ENCODE assay signal across 7 mouse cellular contexts in genomic region chr13:75877907-75878306, GRCm38 (mm10). TPM values are rescaled to one million over a fixed set of nuclear protein-coding genes. Genes with fewer than 3 reads are reported as not detected.
DNase-seq lines count a peak whose midpoint lies in the region; ATAC-seq and TF ChIP-seq lines count a peak whose summit lies in the region.

No protein-coding gene starts in this region.

- H3K4me1 ChIP-seq in liver, adult 2 months (ENCODE audit: control insufficient read depth, insufficient read depth, low read length) = no peaks in the 10 kb centered on the region
- 0 out of 2 replicates have a peak, but pooled peaks cover 4% of the 10 kb centered on the region for H3K4me1 ChIP-seq in liver, embryonic 12.5 days
- H3K4me1 ChIP-seq in MEL (ENCODE audit: control insufficient read depth in 1 of 2, insufficient read depth in 2 of 2, low read length in 2 of 2) = no peaks in the 10 kb centered on the region
- peaks cover 4% of the 10 kb centered on the region; the same call in 1 of the 2 replicates for H3K4me1 ChIP-seq in forebrain, embryonic 16.5 days (replicated peaks; ENCODE audit: control insufficient read depth, insufficient read depth, low read length)

- no peak for TF ChIP-seq POLR2A in liver, adult 2 months (IDR thresholded peaks at IDR 0.05; ENCODE audit: extremely low read depth, insufficient read depth, low read length)
- TF ChIP-seq POLR2A in MEL (IDR thresholded peaks at IDR 0.05; ENCODE audit: control insufficient read depth in 1 of 2, insufficient read depth in 1 of 2, low read depth in 1 of 2, low read length in 2 of 2, poor library complexity in 1 of 2) = no peak
- TF ChIP-seq POLR2A in brain, embryonic 14.5 days (IDR thresholded peaks at IDR 0.05; ENCODE audit: borderline replicate concordance, extremely low read depth, insufficient read depth, insufficient read length, poor library complexity, severe bottlenecking) = no peak

- no peak overlapping the region for H3K4me2 ChIP-seq in liver, embryonic 12.5 days
- no peak overlapping the region for H3K4me2 ChIP-seq in forebrain, embryonic 16.5 days (ENCODE audit: low read length)

- no peak overlapping the region for H3K9ac ChIP-seq in liver, adult 2 months (ENCODE audit: low read depth, low read length)
- no peak overlapping the region for H3K9ac ChIP-seq in liver, embryonic 12.5 days
- no peak overlapping the region for H3K9ac ChIP-seq in MEL (ENCODE audit: control insufficient read depth, low read depth, low read length, poor library complexity, severe bottlenecking)
- H3K9ac ChIP-seq in forebrain, embryonic 16.5 days (replicated peaks; ENCODE audit: low read depth, low read length) = no peak overlapping the region

- TF ChIP-seq RAD21 in MEL (IDR thresholded peaks at IDR 0.05; ENCODE audit: low read depth, low read length) = peak; percentile 90

- TF ChIP-seq EP300 in MEL (IDR thresholded peaks at IDR 0.05; ENCODE audit: low read depth in 1 of 2, low read length in 2 of 2) = no peak

- peak; percentile 57 for DNase-seq in liver, adult 2 months (ENCODE audit: extremely low read depth, low read depth, low spot score)
- peak; percentile 74 for DNase-seq in MEL (ENCODE audit: low read depth, low spot score)
- DNase-seq in brain, embryonic 14.5 days (ENCODE audit: low read depth) = peak; percentile 83
- peak; percentile 79 to 83 for DNase-seq in left cerebral cortex, postnatal 14 days (ENCODE audit: low spot score in 2 of 2)
- peak; percentile 86 for DNase-seq in retina, embryonic 14.5 days (ENCODE audit: low spot score)

- H3K9me3 ChIP-seq in liver, embryonic 12.5 days (replicated peaks) = no peaks in the 10 kb centered on the region
- H3K9me3 ChIP-seq in MEL (replicated peaks; ENCODE audit: insufficient read depth, low read length) = no peaks in the 10 kb centered on the region
- H3K9me3 ChIP-seq in forebrain, embryonic 16.5 days (ENCODE audit: control insufficient read depth, low read length) = no peaks in the 10 kb centered on the region

- intact Hi-C loops in left cerebral cortex, postnatal 14 days (cut with DNase I) = loop anchor here (2.0 to 5.0 kb wide), 2 partner anchors 81 to 651 kb away; no protein-coding TSS in a partner anchor

- no peak overlapping the region for H3K27ac ChIP-seq in liver, adult 2 months (replicated peaks; ENCODE audit: insufficient read depth, low read depth, low read length)
- H3K27ac ChIP-seq in liver, embryonic 12.5 days = no peak overlapping the region
- H3K27ac ChIP-seq in MEL (ENCODE audit: control insufficient read depth, low read depth, low read length) = no peak overlapping the region
- H3K27ac ChIP-seq in forebrain, embryonic 16.5 days (ENCODE audit: low read length) = no peak overlapping the region

- TF ChIP-seq CTCF in liver, adult 2 months (IDR thresholded peaks at IDR 0.05; ENCODE audit: low read depth, low read length) = peak; percentile 65
- peak; percentile 28 to 84 (median 53); a peak in 5 of 6 replicates for TF ChIP-seq CTCF in MEL (IDR thresholded peaks at IDR 0.05 in 2 of 3, conservative IDR thresholded peaks at IDR 0.05 in 1 of 3; ENCODE audit: control insufficient read depth in 1 of 3, insufficient read depth in 1 of 3, low read depth in 2 of 3, low read length in 3 of 3, poor library complexity in 1 of 3, severe bottlenecking in 1 of 3)
- TF ChIP-seq CTCF in brain, embryonic 14.5 days (IDR thresholded peaks at IDR 0.05; ENCODE audit: borderline replicate concordance, extremely low read depth, insufficient read depth, insufficient read length) = peak; percentile 63; the same call in 1 of the 2 replicates

- peaks cover 4% of the 10 kb centered on the region for H3K36me3 ChIP-seq in liver, adult 2 months (ENCODE audit: control insufficient read depth, insufficient read depth, low read length)
- H3K36me3 ChIP-seq in liver, embryonic 12.5 days = peaks cover 6% of the 10 kb centered on the region
- H3K36me3 ChIP-seq in MEL (ENCODE audit: control insufficient read depth in 1 of 2, insufficient read depth in 2 of 2, low read length in 2 of 2) = no peaks in the 10 kb centered on the region; a peak in 1 of 4 replicates
- H3K36me3 ChIP-seq in forebrain, embryonic 16.5 days (ENCODE audit: control insufficient read depth, insufficient read depth) = no peaks in the 10 kb centered on the region

- no peaks in the 10 kb centered on the region for H3K79me2 ChIP-seq in liver, adult 2 months (ENCODE audit: control insufficient read depth, insufficient read depth, low read length)
- H3K79me2 ChIP-seq in MEL (ENCODE audit: control insufficient read depth, insufficient read depth, low read length, poor library complexity) = no peaks in the 10 kb centered on the region

- H3K4me3 ChIP-seq in liver, adult 2 months (ENCODE audit: insufficient read depth, low read depth, low read length) = no peak overlapping the region
- no peak overlapping the region for H3K4me3 ChIP-seq in liver, embryonic 12.5 days
- no peak overlapping the region for H3K4me3 ChIP-seq in MEL (ENCODE audit: control insufficient read depth in 1 of 2, insufficient read depth in 1 of 2, low read depth in 2 of 2, low read length in 2 of 2)
- H3K4me3 ChIP-seq in forebrain, embryonic 16.5 days (replicated peaks; ENCODE audit: low read length) = no peak overlapping the region

- no peaks in the 10 kb centered on the region for H3K27me3 ChIP-seq in liver, adult 2 months (ENCODE audit: control insufficient read depth, insufficient read depth, low read length)
- no peaks in the 10 kb centered on the region for H3K27me3 ChIP-seq in liver, embryonic 12.5 days (replicated peaks)
- H3K27me3 ChIP-seq in MEL (ENCODE audit: control insufficient read depth in 1 of 2, insufficient read depth in 2 of 2, low read length in 2 of 2) = no peaks in the 10 kb centered on the region
- no peaks in the 10 kb centered on the region for H3K27me3 ChIP-seq in forebrain, embryonic 16.5 days (replicated peaks; ENCODE audit: control insufficient read depth, insufficient read depth, low read length)

- ATAC-seq in liver, embryonic 12.5 days = no peak
- ATAC-seq in forebrain, embryonic 16.5 days = peak; percentile 65

TF ChIP-seq in MEL, 35 proteins besides CTCF, POLR2A, EP300 and RAD21:
- TF ChIP-seq SMC3 (IDR thresholded peaks at IDR 0.05; ENCODE audit: low read depth, low read length) = peak; percentile 93
- TF ChIP-seq MAFK (IDR thresholded peaks at IDR 0.05; ENCODE audit: borderline replicate concordance, low read depth, low read length) = no peak
- peak; percentile 95 for TF ChIP-seq ZC3H11A (IDR thresholded peaks at IDR 0.05; ENCODE audit: low read depth, low read length)
- TF ChIP-seq NELFE (IDR thresholded peaks at IDR 0.05; ENCODE audit: low read depth, low read length) = no peak
- 0 out of 2 replicates have a peak, but pooled peaks have one; percentile 11 for TF ChIP-seq GATA1 (IDR thresholded peaks at IDR 0.05; ENCODE audit: low read depth, low read length)

RNA-seq across cellular contexts. Expression of gene Glrx, which starts 38.2 kb away (rescaled TPM):
- 63.6 and 86.8 TPM in 2 replicates for total RNA-seq in liver, adult 2 months (2014; rRNA removed)
- 41.4 and 59.6 TPM in 2 replicates for polyA plus RNA-seq in liver, adult 2 months (2012; rRNA removed)
- 21.6 and 23.0 TPM in 2 replicates for polyA plus RNA-seq in liver, embryonic 12.5 days (2016; fragmentation: Nextera tagmentation; extraction: Ambion mirVana)
- 9.2 and 12.7 TPM in 2 replicates for total RNA-seq in MEL (2012; rRNA removed)
- 10 to 100 TPM in 1 of 2 experiments, not detected in 1; 20.2 TPM for polyA plus RNA-seq in MEL (2012; ENCODE audit: insufficient read depth in 1 of 2, insufficient read length in 2 of 2, low read depth in 1 of 2, low replicate concordance in 2 of 2, missing spikeins in 1 of 2)
- 29.2 and 36.0 TPM in 2 replicates for polyA plus RNA-seq in brain, embryonic 14.5 days (2012; rRNA removed)
- 30.4 and 32.2 TPM in 2 replicates for polyA plus RNA-seq in forebrain, embryonic 16.5 days (2015; fragmentation: Nextera tagmentation; extraction: Ambion mirVana)
- total RNA-seq in left cerebral cortex, postnatal 14 days (2021) = 10 to 100 TPM; 64.5 to 64.8 TPM
